Mouse (Mus musculus): ENCODE measurements around the gene Rpl36. TPM values are rescaled to one million over a fixed set of nuclear protein-coding genes. Genes with fewer than 3 reads are reported as not detected.
"Not testable (repeated sequence)": the region's sequence is repeated elsewhere in the genome, so short reads cannot be mapped to it uniquely, and the experiment has no call there.

Rpl36 gene
- total RNA-seq, 2 experiments from 2014 or later, result 482 to 579 TPM

DNA sequence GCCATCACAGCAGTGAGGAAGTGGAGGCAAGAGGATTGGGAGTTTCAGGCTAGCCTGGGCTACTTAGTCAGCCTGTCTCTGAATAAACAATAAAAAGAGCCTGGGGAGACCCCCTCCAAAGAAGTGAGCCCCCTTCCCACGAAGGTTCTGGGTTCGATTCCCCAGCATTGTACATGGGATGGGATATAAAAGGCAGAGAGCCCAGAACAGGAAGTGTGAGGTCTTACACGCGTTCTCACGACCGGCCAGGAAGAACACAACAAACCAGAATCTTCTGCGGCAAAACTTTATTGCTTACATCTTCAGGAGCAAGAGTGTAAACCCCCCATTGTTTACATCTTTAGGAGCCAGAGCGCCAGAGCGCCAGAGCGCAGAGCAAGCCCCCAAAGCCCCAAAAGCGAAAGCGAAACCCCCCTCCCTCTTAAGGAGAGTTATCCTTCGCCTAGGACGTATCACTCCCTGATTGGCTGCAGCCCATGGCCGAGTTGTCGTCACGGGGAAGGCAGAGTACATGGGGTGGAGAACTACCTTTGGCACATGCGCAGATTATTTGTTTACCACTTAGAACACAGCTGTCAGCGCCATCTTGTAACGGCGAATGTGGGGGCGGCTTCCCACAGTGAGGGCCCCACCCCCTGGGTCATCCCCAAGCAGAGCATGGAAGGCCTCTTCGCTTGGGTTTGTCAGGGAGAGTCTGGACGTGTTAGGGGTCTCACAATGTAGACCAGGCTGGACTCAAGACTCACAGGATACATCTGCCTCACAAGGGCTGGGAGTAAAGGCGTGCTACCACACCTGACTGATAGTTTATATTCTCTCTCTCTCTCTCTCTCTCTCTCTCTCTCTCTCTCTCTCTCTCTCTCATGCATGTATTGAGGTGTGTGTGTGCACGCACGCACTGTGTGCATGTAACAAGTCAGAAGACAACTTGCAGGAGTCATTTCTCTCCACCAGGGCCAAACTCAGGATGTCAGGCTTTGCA is 16.9 kb downstream of the Rpl36 start:
- intact Hi-C loops (cut with DNase I), result loop anchor here (5.0 to 10.0 kb wide), 2 partner anchors 127 to 365 kb away; partner anchors contain the start of genes Alkbh7, Clpp and Nrtn

DNA sequence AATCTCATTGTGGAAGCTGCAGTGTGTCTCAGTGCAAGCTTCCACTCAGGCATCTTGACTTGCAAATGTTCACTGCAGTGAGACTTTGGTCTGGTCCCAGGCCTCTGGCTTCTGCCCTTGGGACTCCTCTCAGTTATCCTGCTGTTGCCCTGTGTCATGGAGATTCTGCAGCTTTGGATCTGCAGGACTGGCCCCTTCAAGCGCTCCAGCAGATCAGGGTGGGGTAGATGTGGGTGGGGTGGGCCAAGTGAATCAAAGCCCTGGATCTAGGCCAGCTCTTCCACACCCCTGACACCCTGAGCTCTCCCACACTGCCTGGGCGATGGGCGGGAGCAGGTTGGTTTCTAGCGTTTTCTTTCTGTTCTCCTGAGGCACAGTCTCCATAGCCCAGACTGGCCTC is 18.6 kb downstream of the Rpl36 start:
- intact Hi-C loops (cut with DNase I), result no loop called here
- DNase-seq, result no peak

More for the DNA sequence above, 16.9 kb downstream of the Rpl36 start:
- not testable (repeated sequence) for DNase-seq

- intact Hi-C loops (cut with DNase I), result no loop called here
- no peak for DNase-seq
Measured at GRCm38 (mm10) chr17:56634023-56634422, 20.8 kb downstream of the Rpl36 start.

- DNase-seq, result no peak
Measured at GRCm38 (mm10) chr17:56643237-56643636, 30.0 kb downstream of the Rpl36 start.

DNA sequence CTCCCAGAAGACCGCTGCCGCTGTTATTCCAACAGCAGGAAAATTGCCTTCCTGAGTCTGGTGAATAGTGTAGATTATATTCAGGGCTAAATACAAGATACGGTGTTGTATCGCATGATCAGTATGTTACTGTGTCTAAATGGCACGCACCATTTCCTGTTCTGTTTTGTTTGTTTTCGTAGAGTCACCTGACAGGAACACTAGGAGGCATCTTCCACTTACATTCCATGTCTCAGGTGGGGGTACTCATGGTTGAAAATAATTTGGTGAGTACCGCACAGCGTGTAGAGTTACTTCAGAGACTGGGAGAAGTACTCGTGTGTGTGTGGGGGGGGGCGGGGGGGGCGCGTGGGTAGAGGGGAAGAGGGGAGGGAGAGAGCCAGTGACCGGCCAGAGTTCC is 34.3 kb downstream of the Rpl36 start:
- intact Hi-C loops (cut with DNase I), result no loop called here
- no peak for DNase-seq

More at GRCm38 (mm10) chr17:56643237-56643636, 30.0 kb downstream of the Rpl36 start:
- intact Hi-C loops (cut with DNase I), result no loop called here

- DNase-seq, result no peak
- intact Hi-C loops (cut with DNase I), result no loop called here
Measured at GRCm38 (mm10) chr17:56651801-56652200, 38.6 kb downstream of the Rpl36 start.

DNA sequence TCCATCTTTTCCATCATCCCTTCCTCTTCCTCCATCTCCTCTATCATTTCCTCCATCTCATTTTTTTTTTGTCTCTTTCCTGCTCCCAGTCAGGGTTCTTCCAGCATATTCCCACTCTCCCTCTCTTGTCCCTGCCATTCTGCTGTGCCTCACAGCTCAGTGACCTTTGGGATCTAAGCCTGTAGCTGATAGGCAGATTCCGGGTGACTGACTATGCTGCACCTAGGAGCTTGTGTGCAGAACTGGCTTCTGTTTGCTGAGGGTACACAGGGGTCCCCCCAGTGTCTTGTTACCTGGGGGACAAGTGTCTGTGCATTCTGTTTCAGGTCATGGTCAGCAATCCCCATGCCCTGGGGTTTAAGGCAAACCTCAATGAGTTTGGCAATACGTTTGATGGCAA is 41.6 kb downstream of the Rpl36 start:
- no peak for DNase-seq
- intact Hi-C loops (cut with DNase I), result no loop called here

DNA sequence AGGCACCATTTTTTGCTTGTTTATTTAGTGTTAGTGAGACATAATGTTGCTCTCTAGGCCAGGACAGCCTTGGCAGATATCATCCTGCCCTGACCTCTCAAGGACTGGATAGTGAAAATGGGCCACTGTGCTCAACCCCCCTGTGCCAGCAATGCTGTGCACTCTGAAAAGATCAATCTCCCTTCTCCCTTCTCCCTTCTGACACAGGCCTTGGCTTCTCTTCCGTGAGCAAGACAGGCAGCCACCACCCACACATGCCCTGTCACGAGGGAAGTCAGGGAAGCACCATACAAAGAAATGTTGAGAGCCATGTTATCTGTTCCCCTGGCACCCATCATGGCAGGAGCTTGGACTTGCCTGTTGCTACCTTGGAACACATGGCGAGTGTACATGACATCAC is 42.1 kb downstream of the Rpl36 start:
- intact Hi-C loops (cut with DNase I), result no loop called here
- no peak for DNase-seq

DNA sequence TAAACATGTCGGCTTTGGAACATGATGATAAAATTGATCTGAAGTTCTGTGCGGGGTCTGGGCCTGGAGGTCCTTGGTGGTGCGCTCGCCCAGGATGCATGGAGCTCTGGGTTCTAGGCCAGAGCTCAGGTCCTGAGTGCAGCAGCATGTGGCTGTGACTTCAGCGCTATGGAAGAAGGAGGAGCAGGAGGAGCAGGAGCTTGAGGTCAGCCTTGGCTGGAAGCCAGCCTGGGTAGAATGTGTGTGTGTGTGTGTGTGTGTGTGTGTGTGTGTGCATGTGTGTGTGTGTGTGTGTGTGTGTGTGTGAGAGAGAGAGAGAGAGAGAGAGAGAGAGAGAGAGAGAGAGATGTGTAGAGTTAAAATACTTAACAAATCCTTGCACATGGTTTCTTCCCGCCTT is 43.0 kb downstream of the Rpl36 start:
- intact Hi-C loops (cut with DNase I), result no loop called here
- DNase-seq, result no peak

DNA sequence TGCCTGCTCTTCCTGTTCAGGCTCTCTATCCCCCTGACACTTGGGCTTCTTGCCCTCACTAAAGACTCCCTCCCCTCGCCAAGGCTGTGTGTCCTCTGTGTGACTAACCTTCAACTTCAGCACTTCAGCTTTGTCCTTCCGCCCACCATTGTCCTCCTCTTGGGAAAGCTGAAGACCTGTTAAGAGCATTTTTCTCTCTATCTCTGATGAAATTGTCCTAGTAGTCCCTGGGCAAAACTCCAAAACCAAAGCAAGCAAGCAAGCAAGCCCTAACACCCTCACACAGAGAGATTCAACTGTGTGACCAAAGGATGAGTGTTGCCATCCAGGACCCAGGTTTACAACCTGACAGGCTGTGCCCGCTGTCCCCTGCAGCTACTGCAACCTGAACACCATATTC is 50.4 kb downstream of the Rpl36 start:
- intact Hi-C loops (cut with DNase I), result loop anchor here (10.0 kb wide), 1 partner anchor 309 kb away; no protein-coding TSS in a partner anchor
- DNase-seq, result no peak

Other genes starting within 250 kb of the Rpl36 start
- 10 to 100 TPM; 35.0 to 45.6 TPM for gene Ptprs, start 136.9 kb upstream of the Rpl36 start, total RNA-seq (2021)
- not detected for gene Znrf4, start 101.0 kb upstream of the Rpl36 start, total RNA-seq (2021)
- gene Gm20219, start 59.0 kb upstream of the Rpl36 start, total RNA-seq (2021), result under 1 TPM; 0.27 to 0.74 TPM
- gene Safb2, start 28.8 kb upstream of the Rpl36 start, total RNA-seq (2021), result 10 to 100 TPM; 29.6 to 34.2 TPM
- gene Safb, start 28.6 kb upstream of the Rpl36 start, total RNA-seq (2021), result 10 to 100 TPM; 35.9 to 39.7 TPM
- 100 to 1,000 TPM; 130 to 135 TPM for gene 2410015M20Rik, start 3.6 kb upstream of the Rpl36 start, total RNA-seq (2021)
- 10 to 100 TPM; 60.6 to 62.6 TPM for gene Lonp1, start 13.5 kb downstream of the Rpl36 start, total RNA-seq (2021)
- gene Catsperd, start 14.7 kb downstream of the Rpl36 start, total RNA-seq (2021), result under 1 TPM in 1 of 2 experiments, not detected in 1; 0.15 TPM
- 10 to 100 TPM; 37.0 to 37.1 TPM for gene Ranbp3, start 59.9 kb downstream of the Rpl36 start, total RNA-seq (2021)
- gene Ndufa11, start 104.4 kb downstream of the Rpl36 start, total RNA-seq (2021), result 100 to 1,000 TPM; 425 to 470 TPM
- gene Vmac, start 104.6 kb downstream of the Rpl36 start, total RNA-seq (2021), result 1 to 10 TPM; 3.3 to 3.4 TPM
- 1 to 10 TPM; 4.1 to 5.0 TPM for gene Nrtn, start 144.1 kb downstream of the Rpl36 start, total RNA-seq (2021)
- 10 to 100 TPM; 13.4 to 16.1 TPM for gene Dus3l, start 151.3 kb downstream of the Rpl36 start, total RNA-seq (2021)
- under 1 TPM in 1 of 2 experiments, not detected in 1; 0.12 TPM for gene Prr22, start 156.8 kb downstream of the Rpl36 start, total RNA-seq (2021)
- 1 to 10 TPM; 1.8 to 2.5 TPM for gene Rfx2, start 217.6 kb downstream of the Rpl36 start, total RNA-seq (2021)

All from gastrocnemius, postnatal 36 days (tissue).